Mouse (Mus musculus): ENCODE results near the gene Ccdc113. TPM values are rescaled to one million over a fixed set of nuclear protein-coding genes. Genes with fewer than 3 reads are reported as not detected.

The Ccdc113 gene
- polyA plus RNA-seq, 1 experiment from 2014 or later: 0.27 TPM

GRCm38 (mm10) chr8:95589282-95589681 is 55.4 kb downstream of the Ccdc113 start:
- WGBS: 66% methylated on average over 10 of the region's 10 CpGs

DNA sequence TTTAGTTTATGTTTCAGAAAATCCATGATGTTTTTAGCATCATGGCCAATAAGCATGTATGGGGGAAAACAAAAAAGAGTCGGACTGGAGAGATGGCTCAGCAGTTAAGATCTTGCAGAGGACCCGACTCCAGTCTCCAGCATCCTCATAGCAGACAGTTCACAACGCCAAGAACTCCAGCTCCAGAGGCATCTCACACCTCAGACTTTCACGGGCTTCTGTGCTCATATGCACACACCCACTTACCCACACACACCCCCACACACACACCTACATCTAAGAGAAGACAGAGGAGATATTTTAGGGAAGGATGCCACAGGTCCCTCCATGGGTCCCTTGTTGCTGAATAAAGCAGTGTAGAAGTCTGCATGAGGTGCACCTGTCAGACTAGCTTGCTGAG is 56.7 kb downstream of the Ccdc113 start:
- Histone ChIP-seq H3K9ac (ENCODE audit: low read length) (no peak overlapping the region), H3K9me3 (ENCODE audit: control insufficient read depth, low read length) (no peaks in the 10 kb centered on the region), H3K36me3 (ENCODE audit: control insufficient read depth, insufficient read depth, low read length) (no peaks in the 10 kb centered on the region), H3K27me3 (replicated peaks; ENCODE audit: control insufficient read depth, insufficient read depth, low read length) (no peaks in the 10 kb centered on the region), H3K4me3 (ENCODE audit: low read depth, low read length) (no peak overlapping the region), H3K27ac (ENCODE audit: low read depth) (no peak overlapping the region), H3K4me2 (ENCODE audit: low read length) (no peak overlapping the region), H3K4me1 (replicated peaks; ENCODE audit: control insufficient read depth, insufficient read depth, low read length) (no peaks in the 10 kb centered on the region)
- no peak for DNase-seq (ENCODE audit: low spot score)
- no peak for ATAC-seq (replicated peaks; ENCODE audit: low FRiP score, low TSS enrichment, low read depth)
- WGBS: 79% methylated on average over 4 of the region's 4 CpGs

More at GRCm38 (mm10) chr8:95589282-95589681, 55.4 kb downstream of the Ccdc113 start:
- H3K27me3 ChIP-seq (replicated peaks; ENCODE audit: control insufficient read depth, insufficient read depth, low read length): no peaks in the 10 kb centered on the region
- no peak overlapping the region for H3K4me3 ChIP-seq (ENCODE audit: low read depth, low read length)
- H3K9ac ChIP-seq (ENCODE audit: low read length): no peak overlapping the region
- no peak overlapping the region for H3K27ac ChIP-seq (ENCODE audit: low read depth)
- H3K36me3 ChIP-seq (ENCODE audit: control insufficient read depth, insufficient read depth, low read length): no peaks in the 10 kb centered on the region
- ATAC-seq (replicated peaks; ENCODE audit: low FRiP score, low TSS enrichment, low read depth) (no peak), DNase-seq (ENCODE audit: low spot score) (no peak)
- H3K4me2 ChIP-seq (ENCODE audit: low read length): no peak overlapping the region
- no peaks in the 10 kb centered on the region for H3K9me3 ChIP-seq (ENCODE audit: control insufficient read depth, low read length)
- no peaks in the 10 kb centered on the region for H3K4me1 ChIP-seq (replicated peaks; ENCODE audit: control insufficient read depth, insufficient read depth, low read length)

- no peak overlapping the region for H3K9ac ChIP-seq (ENCODE audit: low read length)
- ATAC-seq (replicated peaks; ENCODE audit: low FRiP score, low TSS enrichment, low read depth) (no peak), DNase-seq (ENCODE audit: low spot score) (no peak)
- H3K27me3 ChIP-seq (replicated peaks; ENCODE audit: control insufficient read depth, insufficient read depth, low read length): no peaks in the 10 kb centered on the region
- H3K4me3 ChIP-seq (ENCODE audit: low read depth, low read length): no peak overlapping the region
- no peak overlapping the region for H3K4me2 ChIP-seq (ENCODE audit: low read length)
- 86% methylated on average over 12 of the region's 12 CpGs for WGBS
- no peak overlapping the region for H3K27ac ChIP-seq (ENCODE audit: low read depth)
- H3K4me1 ChIP-seq (replicated peaks; ENCODE audit: control insufficient read depth, insufficient read depth, low read length): no peaks in the 10 kb centered on the region
- no peaks in the 10 kb centered on the region for H3K36me3 ChIP-seq (ENCODE audit: control insufficient read depth, insufficient read depth, low read length)
- H3K9me3 ChIP-seq (ENCODE audit: control insufficient read depth, low read length): no peaks in the 10 kb centered on the region
Observed at GRCm38 (mm10) chr8:95592131-95592780, 58.4 kb downstream of the Ccdc113 start.

DNA sequence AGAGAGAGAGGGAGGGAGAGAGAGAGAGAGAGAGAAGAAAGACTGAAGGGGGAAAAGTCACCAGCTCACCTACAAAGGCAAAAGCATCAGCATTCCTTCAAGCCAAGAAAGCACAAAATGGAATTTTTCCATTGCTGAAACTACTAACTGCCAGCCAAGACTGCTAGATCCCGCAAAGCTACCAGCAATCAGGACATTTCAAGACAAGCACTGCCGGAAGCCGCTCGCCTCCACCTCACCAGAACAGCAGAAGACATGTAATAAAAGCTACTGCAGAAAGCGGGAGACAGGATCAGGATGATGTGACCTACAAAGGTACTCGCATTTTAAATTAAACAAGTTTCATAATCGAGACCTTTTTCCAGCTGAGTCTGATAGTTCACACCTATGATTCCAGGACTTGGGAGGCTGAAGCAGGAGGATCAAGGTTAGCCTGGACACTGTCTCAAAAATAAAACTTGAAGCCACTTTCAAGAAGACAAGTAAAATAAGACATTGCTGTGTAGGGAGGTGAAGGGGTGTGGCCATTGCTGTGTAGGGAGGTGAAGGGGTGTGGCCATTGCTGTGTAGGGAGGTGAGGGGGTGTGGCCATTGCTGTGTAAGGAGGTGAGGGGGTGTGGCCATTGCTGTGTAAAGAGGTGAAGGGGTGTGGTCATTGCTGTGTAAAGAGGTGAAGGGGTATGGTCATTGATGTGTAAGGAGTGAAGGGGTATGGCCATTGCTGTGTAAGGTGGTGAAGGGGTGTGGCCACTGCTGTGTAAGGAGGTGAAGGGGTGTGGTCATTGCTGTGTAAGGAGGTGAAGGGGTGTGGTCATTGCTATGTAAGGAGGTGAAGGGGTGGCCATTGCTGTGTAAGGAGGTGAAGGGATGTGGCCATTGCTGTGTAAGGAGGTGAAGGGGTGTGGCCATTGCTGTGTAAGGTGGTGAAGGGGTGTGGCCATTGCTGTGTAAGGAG is 59.8 kb downstream of the Ccdc113 start:
- 91% methylated on average over 7 of the region's 7 CpGs for WGBS

GRCm38 (mm10) chr8:95595131-95595530 is 61.2 kb downstream of the Ccdc113 start:
- Histone ChIP-seq H3K4me1 (replicated peaks; ENCODE audit: control insufficient read depth, insufficient read depth, low read length) (no peaks in the 10 kb centered on the region), H3K36me3 (ENCODE audit: control insufficient read depth, insufficient read depth, low read length) (no peaks in the 10 kb centered on the region), H3K27me3 (replicated peaks; ENCODE audit: control insufficient read depth, insufficient read depth, low read length) (no peaks in the 10 kb centered on the region), H3K27ac (ENCODE audit: low read depth) (no peak overlapping the region), H3K4me2 (ENCODE audit: low read length) (no peak overlapping the region), H3K9me3 (ENCODE audit: control insufficient read depth, low read length) (no peaks in the 10 kb centered on the region), H3K4me3 (ENCODE audit: low read depth, low read length) (no peak overlapping the region), H3K9ac (ENCODE audit: low read length) (no peak overlapping the region)
- 84% methylated on average over 14 of the region's 14 CpGs for WGBS
- DNase-seq (ENCODE audit: low spot score) (no peak), ATAC-seq (replicated peaks; ENCODE audit: low FRiP score, low TSS enrichment, low read depth) (no peak)

More for the DNA sequence above, 59.8 kb downstream of the Ccdc113 start:
- H3K4me3 ChIP-seq (ENCODE audit: low read depth, low read length): no peak overlapping the region
- no peak overlapping the region for H3K4me2 ChIP-seq (ENCODE audit: low read length)
- H3K27ac ChIP-seq (ENCODE audit: low read depth): no peak overlapping the region
- H3K36me3 ChIP-seq (ENCODE audit: control insufficient read depth, insufficient read depth, low read length): no peaks in the 10 kb centered on the region
- H3K4me1 ChIP-seq (replicated peaks; ENCODE audit: control insufficient read depth, insufficient read depth, low read length): no peaks in the 10 kb centered on the region
- DNase-seq (ENCODE audit: low spot score) (no peak), ATAC-seq (replicated peaks; ENCODE audit: low FRiP score, low TSS enrichment, low read depth) (no peak)
- no peaks in the 10 kb centered on the region for H3K9me3 ChIP-seq (ENCODE audit: control insufficient read depth, low read length)
- H3K27me3 ChIP-seq (replicated peaks; ENCODE audit: control insufficient read depth, insufficient read depth, low read length): no peaks in the 10 kb centered on the region
- no peak overlapping the region for H3K9ac ChIP-seq (ENCODE audit: low read length)

DNA sequence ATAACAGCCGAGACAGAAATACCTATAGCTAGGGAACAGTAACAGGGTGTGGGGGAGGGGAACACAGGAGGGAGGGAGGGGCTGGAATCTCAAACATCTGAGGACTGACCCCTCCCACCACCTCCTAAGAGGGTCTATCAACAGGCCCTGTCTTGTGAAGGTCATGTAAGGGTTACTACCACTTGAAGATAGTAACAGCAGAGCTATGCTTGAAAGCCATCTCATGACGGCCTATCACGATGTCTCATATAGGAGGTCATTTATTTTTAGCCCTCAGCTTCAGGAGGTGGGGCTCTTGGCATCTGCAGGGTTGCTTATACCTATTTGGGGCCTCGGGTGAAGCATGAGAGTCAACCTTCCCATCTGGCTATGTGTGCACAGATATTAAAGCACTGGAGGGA is 63.0 kb downstream of the Ccdc113 start:
- Histone ChIP-seq H3K9ac (ENCODE audit: low read length) (no peak overlapping the region), H3K4me1 (replicated peaks; ENCODE audit: control insufficient read depth, insufficient read depth, low read length) (no peaks in the 10 kb centered on the region), H3K27me3 (replicated peaks; ENCODE audit: control insufficient read depth, insufficient read depth, low read length) (no peaks in the 10 kb centered on the region), H3K4me3 (ENCODE audit: low read depth, low read length) (no peak overlapping the region), H3K4me2 (ENCODE audit: low read length) (no peak overlapping the region), H3K27ac (ENCODE audit: low read depth) (no peak overlapping the region), H3K36me3 (ENCODE audit: control insufficient read depth, insufficient read depth, low read length) (no peaks in the 10 kb centered on the region), H3K9me3 (ENCODE audit: control insufficient read depth, low read length) (no peaks in the 10 kb centered on the region)
- DNase-seq (ENCODE audit: low spot score) (no peak), ATAC-seq (replicated peaks; ENCODE audit: low FRiP score, low TSS enrichment, low read depth) (0 out of 2 replicates have a peak, but pooled peaks have one; percentile 23)
- WGBS: 35% methylated on average over 4 of the region's 4 CpGs

- Histone ChIP-seq H3K4me2 (ENCODE audit: low read length) (no peak overlapping the region), H3K27ac (ENCODE audit: low read depth) (no peak overlapping the region), H3K27me3 (replicated peaks; ENCODE audit: control insufficient read depth, insufficient read depth, low read length) (no peaks in the 10 kb centered on the region), H3K9me3 (ENCODE audit: control insufficient read depth, low read length) (no peaks in the 10 kb centered on the region), H3K4me3 (ENCODE audit: low read depth, low read length) (no peak overlapping the region), H3K4me1 (replicated peaks; ENCODE audit: control insufficient read depth, insufficient read depth, low read length) (no peaks in the 10 kb centered on the region), H3K36me3 (ENCODE audit: control insufficient read depth, insufficient read depth, low read length) (no peaks in the 10 kb centered on the region), H3K9ac (ENCODE audit: low read length) (no peak overlapping the region)
- DNase-seq (ENCODE audit: low spot score) (peak; percentile 90), ATAC-seq (replicated peaks; ENCODE audit: low FRiP score, low TSS enrichment, low read depth) (no peak)
- WGBS: 8% methylated on average over 11 of the region's 11 CpGs
Observed at GRCm38 (mm10) chr8:95599861-95600260, 66.0 kb downstream of the Ccdc113 start.

DNA sequence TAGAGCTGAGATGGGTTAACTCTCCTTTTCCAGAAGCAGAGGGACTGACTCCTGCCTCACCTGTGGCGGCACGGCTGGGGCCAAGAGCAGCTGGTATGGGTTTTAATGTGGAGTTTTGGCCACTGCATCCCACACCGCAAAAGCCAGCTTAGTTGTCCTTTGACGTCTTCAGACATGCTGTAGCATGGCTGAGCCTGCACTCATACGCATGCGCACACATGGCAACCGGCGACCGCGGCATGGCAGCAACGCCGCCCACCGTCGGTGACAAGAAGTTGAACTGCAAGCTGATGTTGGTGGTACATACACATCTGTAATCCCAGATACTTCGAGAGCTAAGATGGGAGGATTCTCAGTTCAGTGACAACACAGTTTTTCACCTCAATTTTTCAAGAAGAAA is 67.4 kb downstream of the Ccdc113 start:
- no peaks in the 10 kb centered on the region for H3K9me3 ChIP-seq (ENCODE audit: control insufficient read depth, low read length)
- no peak for ATAC-seq (replicated peaks; ENCODE audit: low FRiP score, low TSS enrichment, low read depth)
- 67% methylated on average over 15 of the region's 15 CpGs for WGBS
- H3K4me1 ChIP-seq (replicated peaks; ENCODE audit: control insufficient read depth, insufficient read depth, low read length): no peaks in the 10 kb centered on the region
- no peak overlapping the region for H3K9ac ChIP-seq (ENCODE audit: low read length)
- no peak for DNase-seq (ENCODE audit: low spot score)
- H3K36me3 ChIP-seq (ENCODE audit: control insufficient read depth, insufficient read depth, low read length): no peaks in the 10 kb centered on the region
- H3K27ac ChIP-seq (ENCODE audit: low read depth): no peak overlapping the region
- no peaks in the 10 kb centered on the region for H3K27me3 ChIP-seq (replicated peaks; ENCODE audit: control insufficient read depth, insufficient read depth, low read length)
- no peak overlapping the region for H3K4me2 ChIP-seq (ENCODE audit: low read length)
- no peak overlapping the region for H3K4me3 ChIP-seq (ENCODE audit: low read depth, low read length)
